9 mouse cellular contexts compared by ENCODE assay signal in genomic region chr19:4990256-4990625, GRCm38 (mm10). TPM values are rescaled to one million over a fixed set of nuclear protein-coding genes. Genes with fewer than 3 reads are reported as not detected.
A peak's percentile ranks its signal among the peaks of the same experiment; 100 is the strongest.
DNase-seq lines count a peak whose midpoint lies in the region; ATAC-seq and TF ChIP-seq lines count a peak whose summit lies in the region.
"Had no signal": no experiment of that assay in that cellular context is flagged by ENCODE, and none has a peak within 500 bp of the region (broad histone marks: within the 10 kb centered on the region; RNA-seq: fewer than 3 reads in every experiment).

Gene Npas4 (minus strand): TSS chr19:4990316.

- H3K4me2 ChIP-seq in heart, embryonic 15.5 days = peak within 1 kb of the TSS; percentile 52
- H3K4me2 ChIP-seq in embryonic facial prominence, embryonic 13.5 days = peak within 1 kb of the TSS; percentile 21; the same call in 1 of the 2 replicates
- H3K4me2 ChIP-seq in hindbrain, embryonic 15.5 days = peak within 1 kb of the TSS; percentile 57
- H3K4me2 ChIP-seq in midbrain, postnatal 0 days (ENCODE audit: low read depth, low read length, poor library complexity, severe bottlenecking) = peak within 1 kb of the TSS; percentile 74

- 18% methylated on average over 4 of the region's 4 CpGs for WGBS in heart, embryonic 15.5 days
- 15% methylated on average over 4 of the region's 4 CpGs for WGBS in embryonic facial prominence, embryonic 13.5 days
- WGBS in hindbrain, embryonic 15.5 days = 16% methylated on average over 4 of the region's 4 CpGs
- WGBS in midbrain, postnatal 0 days = 9% methylated on average over 4 of the region's 4 CpGs

- H3K27me3 ChIP-seq in heart, embryonic 15.5 days = peaks cover 31% of the 10 kb centered on the region
- peaks cover 73% of the 10 kb centered on the region for H3K27me3 ChIP-seq in embryonic facial prominence, embryonic 13.5 days
- peaks cover 40% of the 10 kb centered on the region for H3K27me3 ChIP-seq in hindbrain, embryonic 15.5 days
- peaks cover 11% of the 10 kb centered on the region for H3K27me3 ChIP-seq in midbrain, postnatal 0 days (ENCODE audit: insufficient read depth, low read length)

- no peak for DNase-seq in heart, postnatal 14 days
- DNase-seq in midbrain, postnatal 0 days (ENCODE audit: low spot score) = no peak
- no peak for DNase-seq in lung, postnatal 25 days (ENCODE audit: low spot score)
- DNase-seq in cerebellum, adult 11 months = no peak
- no peak for DNase-seq in gastrocnemius, adult 2 months
- DNase-seq: lung, adult 18-20 months had no signal

- no peaks in the 10 kb centered on the region for H3K9me3 ChIP-seq in heart, embryonic 15.5 days (replicated peaks)
- no peaks in the 10 kb centered on the region for H3K9me3 ChIP-seq in embryonic facial prominence, embryonic 13.5 days
- H3K9me3 ChIP-seq in hindbrain, embryonic 15.5 days = no peaks in the 10 kb centered on the region
- no peaks in the 10 kb centered on the region for H3K9me3 ChIP-seq in midbrain, postnatal 0 days (ENCODE audit: low read length)

- intact Hi-C loops in heart, postnatal 14 days (cut with DNase I) = no loop called here
- intact Hi-C loops in gastrocnemius, adult 2 months (cut with DNase I) = no loop called here

- H3K27ac ChIP-seq in heart, embryonic 15.5 days = no peak within 1 kb of the TSS
- H3K27ac ChIP-seq in embryonic facial prominence, embryonic 13.5 days = no peak within 1 kb of the TSS
- H3K27ac ChIP-seq in hindbrain, embryonic 15.5 days (replicated peaks) = peak within 1 kb of the TSS; percentile 73
- H3K27ac ChIP-seq in midbrain, postnatal 0 days (ENCODE audit: low read depth, low read length) = peak within 1 kb of the TSS; percentile 62
- no peak within 1 kb of the TSS for H3K27ac ChIP-seq in gastrocnemius, adult 2 months

- no peak within 1 kb of the TSS; the same call in 1 of the 2 replicates for H3K4me3 ChIP-seq in heart, embryonic 15.5 days
- peak within 1 kb of the TSS; percentile 3 for H3K4me3 ChIP-seq in embryonic facial prominence, embryonic 13.5 days
- peak within 1 kb of the TSS; percentile 41 for H3K4me3 ChIP-seq in hindbrain, embryonic 15.5 days
- H3K4me3 ChIP-seq in midbrain, postnatal 0 days (ENCODE audit: low read depth, low read length) = peak within 1 kb of the TSS; percentile 55
- H3K4me3 ChIP-seq in gastrocnemius, adult 2 months = no peak within 1 kb of the TSS

- H3K4me1 ChIP-seq in heart, embryonic 15.5 days (replicated peaks) = peaks cover 36% of the 10 kb centered on the region
- peaks cover 12% of the 10 kb centered on the region for H3K4me1 ChIP-seq in embryonic facial prominence, embryonic 13.5 days
- H3K4me1 ChIP-seq in hindbrain, embryonic 15.5 days (replicated peaks) = peaks cover 52% of the 10 kb centered on the region
- H3K4me1 ChIP-seq in midbrain, postnatal 0 days (ENCODE audit: insufficient read depth, low read length) = peaks cover 23% of the 10 kb centered on the region; the same call in 1 of the 2 replicates

- no peak; the same call in 1 of the 2 replicates for TF ChIP-seq CTCF in midbrain, postnatal 0 days (IDR thresholded peaks at IDR 0.05)
- TF ChIP-seq CTCF in gastrocnemius, adult 2 months (IDR thresholded peaks at IDR 0.05) = no peak

- no peak for ATAC-seq in heart, embryonic 15.5 days (replicated peaks; ENCODE audit: insufficient number of reproducible peaks, insufficient read depth, low FRiP score, low read depth)
- no peak for ATAC-seq in embryonic facial prominence, embryonic 13.5 days (ENCODE audit: insufficient number of reproducible peaks, insufficient read depth, low FRiP score, low TSS enrichment, low read depth)
- peak; percentile 5; the same call in 1 of the 2 replicates for ATAC-seq in hindbrain, embryonic 15.5 days (ENCODE audit: low FRiP score, low read depth)
- no peak for ATAC-seq in midbrain, postnatal 0 days (ENCODE audit: low FRiP score)

- no peaks in the 10 kb centered on the region for H3K36me3 ChIP-seq in heart, embryonic 15.5 days
- H3K36me3 ChIP-seq in embryonic facial prominence, embryonic 13.5 days = no peaks in the 10 kb centered on the region
- 0 out of 2 replicates have a peak, but pooled peaks cover 5% of the 10 kb centered on the region for H3K36me3 ChIP-seq in hindbrain, embryonic 15.5 days
- H3K36me3 ChIP-seq in midbrain, postnatal 0 days (ENCODE audit: insufficient read depth, low read length) = peaks cover 17% of the 10 kb centered on the region

- no peak within 1 kb of the TSS for H3K9ac ChIP-seq in heart, embryonic 15.5 days
- H3K9ac ChIP-seq in embryonic facial prominence, embryonic 13.5 days = no peak within 1 kb of the TSS
- H3K9ac ChIP-seq in hindbrain, embryonic 15.5 days = peak within 1 kb of the TSS; percentile 37
- H3K9ac ChIP-seq in midbrain, postnatal 0 days (replicated peaks; ENCODE audit: low read length, poor library complexity, severe bottlenecking) = peak within 1 kb of the TSS; percentile 71

RNA-seq across cellular contexts. Expression of gene Npas4, which starts in this region (rescaled TPM):
- 0.10 and 0.23 TPM in 2 replicates for polyA plus RNA-seq in heart, embryonic 15.5 days (2015; fragmentation: Nextera tagmentation; extraction: Ambion mirVana)
- total RNA-seq in heart, postnatal 14 days (2021) = not detected
- not detected in 2 replicates for polyA plus RNA-seq in embryonic facial prominence, embryonic 13.5 days (2015; fragmentation: Nextera tagmentation; extraction: Ambion mirVana)
- polyA plus RNA-seq in hindbrain, embryonic 15.5 days (2015; fragmentation: Nextera tagmentation; extraction: Ambion mirVana) = 0.31 and 0.51 TPM in 2 replicates
- 3.4 and 5.9 TPM in 2 replicates for total RNA-seq in midbrain, postnatal 0 days (2014; rRNA removed)
- polyA plus RNA-seq in midbrain, postnatal 0 days (2015; fragmentation: Nextera tagmentation; extraction: Ambion mirVana) = 0.36 and 0.43 TPM in 2 replicates
- under 1 TPM in 1 of 2 experiments, not detected in 1; 0.13 TPM for total RNA-seq in gastrocnemius, adult 2 months (2021)

Comparison
In these comparisons a context has a peak if more than half of its experiments do, and no peak if none do; other contexts are left out.
1. Peak in ATAC-seq, H3K4me3 ChIP-seq, H3K27ac ChIP-seq, H3K9ac ChIP-seq and H3K4me2 ChIP-seq in hindbrain, embryonic 15.5 days; RNA of the gene not detected or under 1 TPM.
2. H3K4me2 ChIP-seq: peak in every context shown above with its lines; median percentile 74 in midbrain, postnatal 0 days; 57 in hindbrain, embryonic 15.5 days; 52 in heart, embryonic 15.5 days; 21 in embryonic facial prominence, embryonic 13.5 days.
3. H3K4me3 ChIP-seq: peak in embryonic facial prominence, embryonic 13.5 days (single experiment) and midbrain, postnatal 0 days (single experiment); none in heart, embryonic 15.5 days (single experiment) and gastrocnemius, adult 2 months (single experiment).